Mouse (Mus musculus): Measurements from ENCODE around the gene Pipox. TPM values are rescaled to one million over a fixed set of nuclear protein-coding genes. Genes with fewer than 3 reads are reported as not detected.

The Pipox gene
- polyA plus RNA-seq (2017; shearing (Covaris generic)): under 1 TPM; 0.50 to 0.89 TPM

DNA sequence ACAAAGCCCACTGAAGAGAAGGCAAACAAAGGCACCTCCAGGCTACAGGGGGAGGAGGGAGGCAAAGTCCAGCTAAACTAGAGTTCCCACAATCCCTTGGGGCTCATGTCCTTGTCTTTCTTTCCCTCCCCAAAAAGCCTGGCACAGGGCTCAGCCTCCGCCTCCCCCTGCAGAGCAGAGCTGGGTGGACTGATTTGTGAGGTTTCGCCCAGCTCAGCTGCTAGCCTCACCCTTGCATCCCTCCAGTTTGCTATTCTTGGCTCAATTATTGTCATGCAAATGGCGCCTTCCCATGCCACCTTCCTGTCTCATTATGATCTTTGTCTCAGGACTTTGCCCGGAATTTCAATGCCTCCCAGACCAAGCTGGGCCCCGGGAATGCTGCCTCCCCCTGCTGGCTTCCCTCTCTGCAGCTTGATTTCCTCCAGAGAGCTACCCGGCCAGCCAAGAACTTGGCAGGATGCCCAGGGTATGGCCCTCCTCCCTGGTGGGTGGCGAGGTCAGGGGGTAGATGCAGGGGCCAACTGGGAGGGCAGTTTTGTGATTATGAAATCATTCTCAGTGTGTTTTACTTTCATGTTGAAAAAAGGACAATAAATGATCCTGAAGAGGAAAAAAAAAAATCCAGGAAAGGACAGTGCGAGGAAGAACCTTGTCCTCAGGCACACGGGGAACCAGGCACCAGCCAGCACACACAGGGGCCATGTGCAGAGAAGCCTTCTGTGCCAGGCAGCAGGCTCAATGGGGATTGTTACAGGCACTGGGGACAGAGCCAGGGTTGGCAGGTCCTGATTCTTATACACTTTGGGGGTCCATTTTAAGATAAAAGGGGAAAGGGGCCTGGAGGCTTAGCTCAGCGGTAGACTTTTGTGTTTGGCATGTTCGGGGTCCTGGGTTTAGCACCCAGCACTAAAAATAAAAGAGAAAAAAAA is at the start of gene Pipox:
TSS of gene Pipox (minus strand) at position 310 of the 932 bp plus-strand sequence.

DNA sequence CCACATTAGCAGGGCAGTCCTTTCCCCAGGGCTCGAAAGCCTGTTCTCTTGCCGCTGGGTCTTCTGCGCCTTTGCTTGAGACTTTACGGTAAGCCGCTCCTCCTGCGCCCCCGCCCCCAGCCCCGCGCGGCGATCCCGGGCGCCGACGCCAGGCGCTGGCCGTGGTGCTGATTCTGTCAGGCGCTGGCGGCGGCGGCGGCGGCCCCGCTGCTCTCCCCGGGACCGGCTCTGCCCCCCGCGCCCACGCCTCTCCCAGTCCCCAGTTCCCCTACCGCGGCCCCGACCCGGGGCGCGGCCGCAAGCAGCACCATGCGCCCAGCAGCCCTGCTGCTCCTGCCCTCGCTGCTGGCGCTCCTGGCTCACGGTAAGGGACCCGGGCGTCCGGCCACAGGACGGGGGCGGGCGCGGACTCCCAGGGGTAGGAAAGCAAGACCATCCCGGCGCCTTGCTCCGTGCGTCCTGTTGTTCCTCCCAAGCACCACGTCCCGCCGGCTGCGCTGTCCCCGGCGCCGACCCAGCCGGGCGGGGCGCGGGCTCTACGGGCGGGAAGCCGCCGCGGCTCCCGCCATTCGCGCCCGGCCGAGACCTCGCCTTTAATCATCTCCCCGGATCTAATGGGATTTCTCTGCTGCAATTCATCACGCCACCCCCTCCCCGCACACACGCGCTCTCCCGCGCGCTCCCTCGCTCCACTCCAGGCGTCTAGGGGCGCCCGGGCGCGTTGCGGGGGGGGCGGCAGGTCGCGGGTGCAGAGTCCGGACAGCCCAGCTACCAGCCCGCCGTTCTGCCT is 37.0 kb upstream of the Pipox start, which contains the start of gene Sez6:
TSS of gene Sez6 (plus strand) at position 50 of the 790 bp plus-strand sequence.

Other genes with a start within 250 kb of the Pipox start
- gene Nufip2, start 207.9 kb downstream of the Pipox start, polyA plus RNA-seq (2017; shearing (Covaris generic)): 10 to 100 TPM; 41.5 to 46.1 TPM
- gene Cryba1, start 168.8 kb downstream of the Pipox start, polyA plus RNA-seq (2017; shearing (Covaris generic)): under 1 TPM in 1 of 2 experiments, not detected in 1; 0.37 TPM
- 10 to 100 TPM; 15.8 to 56.3 TPM for gene Myo18a, start 130.8 kb downstream of the Pipox start, polyA plus RNA-seq (2017; shearing (Covaris generic))
- gene Gm10277, start 106.3 kb downstream of the Pipox start, polyA plus RNA-seq (2017; shearing (Covaris generic)): under 1 TPM; 0.34 to 0.35 TPM
- gene Sez6, start 36.7 kb upstream of the Pipox start, polyA plus RNA-seq (2017; shearing (Covaris generic)): under 1 TPM in 1 of 2 experiments, not detected in 1; 0.33 TPM
- 10 to 100 TPM; 42.1 to 43.8 TPM for gene Phf12, start 88.7 kb upstream of the Pipox start, polyA plus RNA-seq (2017; shearing (Covaris generic))
- gene Dhrs13, start 138.2 kb upstream of the Pipox start, polyA plus RNA-seq (2017; shearing (Covaris generic)): 1 to 10 TPM; 5.0 to 5.3 TPM
- gene Flot2, start 143.8 kb upstream of the Pipox start, polyA plus RNA-seq (2017; shearing (Covaris generic)): 10 to 100 TPM; 41.5 to 48.8 TPM
- gene Eral1, start 186.3 kb upstream of the Pipox start, polyA plus RNA-seq (2017; shearing (Covaris generic)): 10 to 100 TPM; 23.1 to 27.6 TPM
- 10 to 100 TPM; 15.3 to 18.3 TPM for gene Fam222b, start 200.6 kb upstream of the Pipox start, polyA plus RNA-seq (2017; shearing (Covaris generic))

All from activated CD4-positive, CD25-positive, alpha-beta regulatory T cell (primary cell).